9 mouse cellular contexts compared by ENCODE assay signal in genomic region chr16:11468533-11469179, GRCm38 (mm10).
A peak's percentile ranks its signal among the peaks of the same experiment; 100 is the strongest.
DNase-seq lines count a peak whose midpoint lies in the region; ATAC-seq lines count a peak whose summit lies in the region.
"Had no signal": no experiment of that assay in that cellular context is flagged by ENCODE, and none has a peak within 500 bp of the region (broad histone marks: within the 10 kb centered on the region; RNA-seq: fewer than 3 reads in every experiment).

No protein-coding gene starts in this region.

- no peaks in the 10 kb centered on the region for H3K4me1 ChIP-seq in forebrain, embryonic 11.5 days (replicated peaks; ENCODE audit: control insufficient read depth, insufficient read depth, low read length)
- peaks cover 92% of the 10 kb centered on the region for H3K4me1 ChIP-seq in megakaryocyte, embryonic 14.5 days

- H3K4me3 ChIP-seq in forebrain, embryonic 11.5 days (ENCODE audit: low read depth, low read length) = no peak overlapping the region
- H3K4me3 ChIP-seq in megakaryocyte, embryonic 14.5 days (replicated peaks) = peak overlapping the region; percentile 66
- H3K4me3 ChIP-seq: lung, embryonic 15.5 days had no signal

- H3K9me3 ChIP-seq in forebrain, embryonic 11.5 days (ENCODE audit: control insufficient read depth, low read length) = no peaks in the 10 kb centered on the region
- H3K9me3 ChIP-seq in megakaryocyte, embryonic 14.5 days = no peaks in the 10 kb centered on the region
- H3K9me3 ChIP-seq: lung, embryonic 15.5 days had no signal

- H3K36me3 ChIP-seq in forebrain, embryonic 11.5 days (ENCODE audit: control insufficient read depth, insufficient read depth, low read length) = no peaks in the 10 kb centered on the region
- H3K36me3 ChIP-seq in megakaryocyte, embryonic 14.5 days (replicated peaks; ENCODE audit: low read length) = peaks cover 88% of the 10 kb centered on the region
- H3K36me3 ChIP-seq: lung, embryonic 15.5 days had no signal

- ATAC-seq in forebrain, embryonic 11.5 days (replicated peaks; ENCODE audit: low FRiP score) = 0 out of 2 replicates have a peak, but pooled peaks have one; percentile 36
- peak; percentile 35 to 37; a peak in 3 of 4 replicates for ATAC-seq in hematopoietic stem cell, adult 5-6 weeks (replicated peaks in 1 of 2; ENCODE audit: insufficient read depth in 1 of 2, low FRiP score in 2 of 2, low TSS enrichment in 1 of 2, low read depth in 1 of 2, poor library complexity in 2 of 2, severe bottlenecking in 2 of 2)
- ATAC-seq in monocyte, adult 5-6 weeks (replicated peaks; ENCODE audit: insufficient number of reproducible peaks, low FRiP score, low TSS enrichment, poor library complexity, severe bottlenecking) = no peak

- 68% methylated on average over 15 of the region's 15 CpGs for WGBS in forebrain, embryonic 11.5 days

- H3K9ac ChIP-seq in forebrain, embryonic 11.5 days (ENCODE audit: low read length) = no peak overlapping the region
- H3K9ac ChIP-seq: lung, embryonic 15.5 days had no signal

- no peak overlapping the region for H3K27ac ChIP-seq in forebrain, embryonic 11.5 days (ENCODE audit: low read depth, low read length)
- H3K27ac ChIP-seq: lung, embryonic 15.5 days had no signal

- DNase-seq in MN1 (ENCODE audit: low spot score) = peak; percentile 59
- peak; percentile 87 for DNase-seq in brain, adult 2 months (ENCODE audit: low read depth, low spot score)
- DNase-seq in forebrain, embryonic 11.5 days (ENCODE audit: low spot score) = peak; percentile 72
- peak; percentile 68 for DNase-seq in layer of hippocampus, adult 9-10 months (ENCODE audit: low spot score)
- peak; percentile 65 for DNase-seq in right cerebral cortex, postnatal 25 days

- H3K4me2 ChIP-seq in forebrain, embryonic 11.5 days (ENCODE audit: low read depth, low read length, severe bottlenecking) = no peak overlapping the region
- H3K4me2 ChIP-seq: lung, embryonic 15.5 days had no signal

- H3K27me3 ChIP-seq in forebrain, embryonic 11.5 days (ENCODE audit: control insufficient read depth, insufficient read depth, low read length) = no peaks in the 10 kb centered on the region
- no peaks in the 10 kb centered on the region for H3K27me3 ChIP-seq in megakaryocyte, embryonic 14.5 days (replicated peaks)
- H3K27me3 ChIP-seq: lung, embryonic 15.5 days had no signal
